Mouse (Mus musculus): ENCODE measurements at regions not wholly inside any gene's neighbourhood (a gene's known extent, or its start where the extent isn't known, plus 50 kb on each side); places are given as distances from the start of the nearest gene placed in this dataset.

GRCm38 (mm10) chr16:24120836-24121235, 132.2 kb upstream of the Bcl6 start:
- Histone ChIP-seq H3K27ac (ENCODE audit: low read depth, low read length) (no peak overlapping the region), H3K9ac (ENCODE audit: low read depth, low read length) (no peak overlapping the region), H3K36me3 (ENCODE audit: control insufficient read depth, insufficient read depth, low read length) (no peaks in the 10 kb centered on the region), H3K4me3 (ENCODE audit: low read depth, low read length) (no peak overlapping the region), H3K9me3 (replicated peaks; ENCODE audit: control insufficient read depth, low read length) (no peaks in the 10 kb centered on the region), H3K4me2 (no peak overlapping the region), H3K4me1 (ENCODE audit: control insufficient read depth, insufficient read depth, low read length) (no peaks in the 10 kb centered on the region), H3K27me3 (ENCODE audit: control insufficient read depth, insufficient read depth, low read length) (no peaks in the 10 kb centered on the region)
- ATAC-seq (replicated peaks; ENCODE audit: insufficient number of reproducible peaks, low FRiP score, low TSS enrichment) = no peak
- 71% methylated on average over 6 of the region's 6 CpGs for WGBS (ENCODE audit: insufficient replicate concordance)

DNA sequence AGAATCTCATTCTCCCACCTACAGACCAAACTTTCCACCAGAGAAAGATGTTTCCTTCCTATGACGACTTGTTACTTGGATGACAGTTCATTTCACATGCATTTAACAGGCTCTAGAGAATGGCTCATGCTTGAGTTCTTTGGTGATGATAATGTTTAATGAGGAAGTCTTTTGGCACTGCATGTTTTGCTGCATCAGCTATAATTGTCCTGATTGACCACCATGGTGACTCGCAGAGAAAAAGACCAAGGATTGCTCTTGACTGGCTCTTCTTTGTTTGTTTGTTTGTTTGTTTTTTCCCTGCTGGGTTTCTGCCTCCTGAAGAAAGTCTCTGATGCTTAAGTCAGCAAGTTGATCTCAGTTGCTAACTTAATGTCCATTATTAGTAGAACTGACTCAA, 129.8 kb upstream of the Bcl6 start:
- Histone ChIP-seq H3K9me3 (replicated peaks; ENCODE audit: control insufficient read depth, low read length) (no peaks in the 10 kb centered on the region), H3K36me3 (ENCODE audit: control insufficient read depth, insufficient read depth, low read length) (no peaks in the 10 kb centered on the region), H3K27me3 (ENCODE audit: control insufficient read depth, insufficient read depth, low read length) (no peaks in the 10 kb centered on the region), H3K9ac (ENCODE audit: low read depth, low read length) (no peak overlapping the region), H3K4me2 (no peak overlapping the region), H3K27ac (ENCODE audit: low read depth, low read length) (no peak overlapping the region), H3K4me1 (ENCODE audit: control insufficient read depth, insufficient read depth, low read length) (no peaks in the 10 kb centered on the region), H3K4me3 (ENCODE audit: low read depth, low read length) (no peak overlapping the region)
- ATAC-seq (replicated peaks; ENCODE audit: insufficient number of reproducible peaks, low FRiP score, low TSS enrichment) = no peak
- WGBS (ENCODE audit: insufficient replicate concordance) = 69% methylated on average over 2 of the region's 2 CpGs

DNA sequence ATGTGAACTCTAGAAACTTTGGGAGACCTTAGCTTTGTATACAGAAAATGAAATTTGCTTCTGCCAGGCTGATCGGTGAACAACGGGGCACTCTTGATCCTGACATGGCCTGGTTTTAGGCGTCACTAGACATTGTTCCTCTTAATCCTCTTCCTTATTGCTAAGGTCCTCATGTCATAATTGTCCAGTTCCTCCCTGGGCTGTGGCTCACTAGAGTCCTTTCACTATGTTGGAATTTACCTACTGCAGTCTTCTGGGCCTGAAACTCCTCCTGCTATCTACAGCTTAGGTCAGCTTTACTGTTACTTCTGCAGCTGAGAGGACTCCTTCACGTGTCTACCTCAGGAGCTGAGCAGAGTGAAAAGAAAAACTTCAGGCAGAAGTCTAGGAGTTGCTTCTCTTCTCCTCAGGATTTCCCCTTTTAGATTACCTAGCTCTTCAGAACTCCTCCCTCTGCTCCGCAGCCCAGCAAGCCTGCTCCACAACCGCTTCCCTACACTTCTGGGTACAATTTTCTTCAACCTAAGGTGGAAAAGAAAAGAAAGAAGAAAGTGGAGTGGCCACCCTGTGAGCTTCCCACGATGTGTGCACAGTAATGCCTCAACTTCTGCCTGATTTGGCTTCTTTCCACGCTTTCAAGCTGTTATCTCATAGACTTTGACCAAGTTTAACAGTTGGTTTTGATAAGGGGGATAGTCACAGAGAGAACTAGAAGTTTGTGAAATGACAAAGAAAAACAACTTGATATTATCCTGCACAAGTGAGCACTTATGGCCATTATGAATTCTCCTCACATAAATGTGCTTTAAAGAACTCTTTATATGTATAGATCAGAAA, 114.4 kb upstream of the Bcl6 start:
- Histone ChIP-seq H3K36me3 (ENCODE audit: control insufficient read depth, insufficient read depth, low read length) (no peaks in the 10 kb centered on the region), H3K4me1 (ENCODE audit: control insufficient read depth, insufficient read depth, low read length) (no peaks in the 10 kb centered on the region), H3K9me3 (replicated peaks; ENCODE audit: control insufficient read depth, low read length) (no peaks in the 10 kb centered on the region), H3K9ac (ENCODE audit: low read depth, low read length) (no peak overlapping the region), H3K4me2 (no peak overlapping the region), H3K4me3 (ENCODE audit: low read depth, low read length) (no peak overlapping the region), H3K27me3 (ENCODE audit: control insufficient read depth, insufficient read depth, low read length) (no peaks in the 10 kb centered on the region), H3K27ac (ENCODE audit: low read depth, low read length) (no peak overlapping the region)
- ATAC-seq (replicated peaks; ENCODE audit: insufficient number of reproducible peaks, low FRiP score, low TSS enrichment) = no peak
- 63% methylated on average over 8 of the region's 8 CpGs for WGBS (ENCODE audit: insufficient replicate concordance)

DNA sequence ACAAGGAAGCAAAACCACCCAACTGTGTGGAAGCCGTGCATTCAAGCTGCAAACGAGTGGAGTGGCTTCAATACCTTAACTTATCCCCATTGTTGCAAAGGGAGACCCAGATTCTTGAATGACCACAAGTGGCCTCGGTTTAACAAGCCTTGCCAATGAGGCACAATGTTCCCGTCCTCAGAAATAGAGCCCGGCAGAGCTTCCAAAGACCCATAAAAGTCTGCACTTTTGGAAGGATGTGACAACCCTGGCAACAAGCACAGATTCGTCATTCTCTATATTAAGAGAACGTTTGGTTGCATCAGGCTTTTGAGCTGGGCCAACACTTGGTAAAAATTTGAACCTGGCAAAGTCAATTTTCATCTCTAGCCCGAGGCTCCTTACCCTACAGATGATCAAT, 108.9 kb upstream of the Bcl6 start:
- Histone ChIP-seq H3K4me3 (ENCODE audit: low read depth, low read length) (no peak overlapping the region), H3K4me2 (no peak overlapping the region), H3K27ac (ENCODE audit: low read depth, low read length) (no peak overlapping the region), H3K9ac (ENCODE audit: low read depth, low read length) (no peak overlapping the region), H3K9me3 (replicated peaks; ENCODE audit: control insufficient read depth, low read length) (no peaks in the 10 kb centered on the region), H3K27me3 (ENCODE audit: control insufficient read depth, insufficient read depth, low read length) (no peaks in the 10 kb centered on the region), H3K4me1 (ENCODE audit: control insufficient read depth, insufficient read depth, low read length) (no peaks in the 10 kb centered on the region), H3K36me3 (ENCODE audit: control insufficient read depth, insufficient read depth, low read length) (no peaks in the 10 kb centered on the region)
- WGBS (ENCODE audit: insufficient replicate concordance) = 79% methylated on average over 8 of the region's 8 CpGs
- no peak for ATAC-seq (replicated peaks; ENCODE audit: insufficient number of reproducible peaks, low FRiP score, low TSS enrichment)

GRCm38 (mm10) chr16:24096076-24096475, 107.4 kb upstream of the Bcl6 start:
- H3K27ac ChIP-seq (ENCODE audit: low read depth, low read length) = no peak overlapping the region
- no peaks in the 10 kb centered on the region for H3K9me3 ChIP-seq (replicated peaks; ENCODE audit: control insufficient read depth, low read length)
- H3K27me3 ChIP-seq (ENCODE audit: control insufficient read depth, insufficient read depth, low read length) = no peaks in the 10 kb centered on the region
- no peak overlapping the region for H3K4me2 ChIP-seq
- no peak for ATAC-seq (replicated peaks; ENCODE audit: insufficient number of reproducible peaks, low FRiP score, low TSS enrichment)
- WGBS (ENCODE audit: insufficient replicate concordance) = 59% methylated on average over 1 of the region's 1 CpGs
- no peaks in the 10 kb centered on the region for H3K36me3 ChIP-seq (ENCODE audit: control insufficient read depth, insufficient read depth, low read length)
- no peak overlapping the region for H3K9ac ChIP-seq (ENCODE audit: low read depth, low read length)
- no peak overlapping the region for H3K4me3 ChIP-seq (ENCODE audit: low read depth, low read length)
- H3K4me1 ChIP-seq (ENCODE audit: control insufficient read depth, insufficient read depth, low read length) = no peaks in the 10 kb centered on the region

GRCm38 (mm10) chr16:24095630-24096029, 107.0 kb upstream of the Bcl6 start:
- H3K4me2 ChIP-seq = no peak overlapping the region
- no peaks in the 10 kb centered on the region for H3K9me3 ChIP-seq (replicated peaks; ENCODE audit: control insufficient read depth, low read length)
- no peak overlapping the region for H3K9ac ChIP-seq (ENCODE audit: low read depth, low read length)
- H3K36me3 ChIP-seq (ENCODE audit: control insufficient read depth, insufficient read depth, low read length) = no peaks in the 10 kb centered on the region
- ATAC-seq (replicated peaks; ENCODE audit: insufficient number of reproducible peaks, low FRiP score, low TSS enrichment) = no peak
- WGBS (ENCODE audit: insufficient replicate concordance) = 87% methylated on average over 4 of the region's 4 CpGs
- H3K4me3 ChIP-seq (ENCODE audit: low read depth, low read length) = no peak overlapping the region
- no peaks in the 10 kb centered on the region for H3K4me1 ChIP-seq (ENCODE audit: control insufficient read depth, insufficient read depth, low read length)
- H3K27ac ChIP-seq (ENCODE audit: low read depth, low read length) = no peak overlapping the region
- H3K27me3 ChIP-seq (ENCODE audit: control insufficient read depth, insufficient read depth, low read length) = no peaks in the 10 kb centered on the region

DNA sequence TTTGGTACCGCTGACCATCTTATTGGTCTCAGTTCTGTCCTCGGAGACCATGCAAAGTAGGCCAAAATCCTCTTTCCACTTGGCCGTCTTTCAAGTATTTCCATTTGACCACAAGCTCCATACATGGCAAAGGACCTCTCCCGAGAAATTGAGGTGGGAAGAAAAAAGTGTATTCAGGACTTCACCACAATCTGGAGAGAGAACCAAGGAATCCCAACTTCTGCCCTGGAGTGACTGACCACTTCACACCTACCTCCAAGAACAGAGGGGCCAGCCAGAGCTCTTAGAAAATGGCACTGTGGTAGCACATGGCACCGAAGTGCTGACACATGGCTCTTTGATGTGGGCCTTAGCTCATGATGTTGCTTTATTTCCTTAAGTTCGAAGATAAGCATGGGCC, 105.9 kb upstream of the Bcl6 start:
- Histone ChIP-seq H3K4me1 (ENCODE audit: control insufficient read depth, insufficient read depth, low read length) (no peaks in the 10 kb centered on the region), H3K9ac (ENCODE audit: low read depth, low read length) (no peak overlapping the region), H3K27ac (ENCODE audit: low read depth, low read length) (no peak overlapping the region), H3K36me3 (ENCODE audit: control insufficient read depth, insufficient read depth, low read length) (no peaks in the 10 kb centered on the region), H3K9me3 (replicated peaks; ENCODE audit: control insufficient read depth, low read length) (no peaks in the 10 kb centered on the region), H3K27me3 (ENCODE audit: control insufficient read depth, insufficient read depth, low read length) (no peaks in the 10 kb centered on the region), H3K4me3 (ENCODE audit: low read depth, low read length) (no peak overlapping the region), H3K4me2 (no peak overlapping the region)
- WGBS (ENCODE audit: insufficient replicate concordance) = 80% methylated on average over 6 of the region's 6 CpGs
- no peak for ATAC-seq (replicated peaks; ENCODE audit: insufficient number of reproducible peaks, low FRiP score, low TSS enrichment)

- Histone ChIP-seq H3K9ac (ENCODE audit: low read depth, low read length) (no peak overlapping the region), H3K9me3 (replicated peaks; ENCODE audit: control insufficient read depth, low read length) (no peaks in the 10 kb centered on the region), H3K4me3 (ENCODE audit: low read depth, low read length) (no peak overlapping the region), H3K4me2 (no peak overlapping the region), H3K36me3 (ENCODE audit: control insufficient read depth, insufficient read depth, low read length) (no peaks in the 10 kb centered on the region), H3K27ac (ENCODE audit: low read depth, low read length) (no peak overlapping the region), H3K4me1 (ENCODE audit: control insufficient read depth, insufficient read depth, low read length) (no peaks in the 10 kb centered on the region), H3K27me3 (ENCODE audit: control insufficient read depth, insufficient read depth, low read length) (no peaks in the 10 kb centered on the region)
- 81% methylated on average over 8 of the region's 8 CpGs for WGBS (ENCODE audit: insufficient replicate concordance)
- ATAC-seq (replicated peaks; ENCODE audit: insufficient number of reproducible peaks, low FRiP score, low TSS enrichment) = no peak
Observed at GRCm38 (mm10) chr16:24093624-24094023, 105.0 kb upstream of the Bcl6 start.

All from heart, embryonic 11.5 days (tissue).